In genomic region chr11:55608524-55608920, GRCm38 (mm10) we compare ENCODE assay signal across 12 mouse cellular contexts. TPM values are rescaled to one million over a fixed set of nuclear protein-coding genes. Genes with fewer than 3 reads are reported as not detected.
A peak's percentile ranks its signal among the peaks of the same experiment; 100 is the strongest.
DNase-seq lines count a peak whose midpoint lies in the region; ATAC-seq and TF ChIP-seq lines count a peak whose summit lies in the region.
"Had no signal": no experiment of that assay in that cellular context is flagged by ENCODE, and none has a peak within 500 bp of the region (broad histone marks: within the 10 kb centered on the region; RNA-seq: fewer than 3 reads in every experiment).

No protein-coding gene starts in this region.

- H3K4me3 ChIP-seq in layer of hippocampus, adult 2 months, result peak overlapping the region; percentile 41; the same call in 1 of the 2 replicates
- no peak overlapping the region for H3K4me3 ChIP-seq in embryonic facial prominence, embryonic 14.5 days (ENCODE audit: low read depth, low read length)
- H3K4me3 ChIP-seq in limb, embryonic 10.5 days, result no peak overlapping the region

- DNase-seq in layer of hippocampus, adult 2 months (ENCODE audit: low spot score in 2 of 2), result no peak
- no peak for DNase-seq in layer of hippocampus, adult 8-10 months (ENCODE audit: low spot score in 2 of 2)
- no peak for DNase-seq in embryonic facial prominence, embryonic 14.5 days (ENCODE audit: low spot score)
- DNase-seq in limb, embryonic 10.5 days (ENCODE audit: low spot score), result peak; percentile 29
- DNase-seq in retina, embryonic 14.5 days (ENCODE audit: low spot score), result peak; percentile 35
- DNase-seq in kidney, adult 11 months, result no peak
- no peak for DNase-seq in T-cell, adult 2 months (ENCODE audit: low spot score)
- no peak for DNase-seq in kidney, adult 18-20 months
- DNase-seq: layer of hippocampus, postnatal 36 days had no signal

- H3K36me3 ChIP-seq in embryonic facial prominence, embryonic 14.5 days (ENCODE audit: control insufficient read depth, insufficient read depth, low read length), result no peaks in the 10 kb centered on the region
- H3K36me3 ChIP-seq in limb, embryonic 10.5 days, result no peaks in the 10 kb centered on the region

- H3K4me1 ChIP-seq in embryonic facial prominence, embryonic 14.5 days (ENCODE audit: control insufficient read depth, insufficient read depth, low read length), result no peaks in the 10 kb centered on the region
- 0 out of 2 replicates have a peak, but pooled peaks cover 5% of the 10 kb centered on the region for H3K4me1 ChIP-seq in limb, embryonic 10.5 days

- TF ChIP-seq CTCF in layer of hippocampus, adult 2 months (conservative IDR thresholded peaks at IDR 0.05), result no peak

- H3K9me3 ChIP-seq in embryonic facial prominence, embryonic 14.5 days (ENCODE audit: control insufficient read depth, low read length), result no peaks in the 10 kb centered on the region
- H3K9me3 ChIP-seq in limb, embryonic 10.5 days (replicated peaks), result no peaks in the 10 kb centered on the region

- peak overlapping the region; percentile 12; the same call in 1 of the 2 replicates for H3K4me2 ChIP-seq in embryonic facial prominence, embryonic 14.5 days (ENCODE audit: low read depth, low read length)
- H3K4me2 ChIP-seq: lung, embryonic 14.5 days had no signal

- H3K9ac ChIP-seq in embryonic facial prominence, embryonic 14.5 days (ENCODE audit: low read depth, low read length), result no peak overlapping the region
- H3K9ac ChIP-seq: lung, embryonic 14.5 days had no signal

- ATAC-seq in embryonic facial prominence, embryonic 14.5 days (ENCODE audit: low read depth), result no peak

- H3K27me3 ChIP-seq in embryonic facial prominence, embryonic 14.5 days (replicated peaks; ENCODE audit: control insufficient read depth, insufficient read depth, low read length), result peaks cover 22% of the 10 kb centered on the region
- H3K27me3 ChIP-seq in limb, embryonic 10.5 days (ENCODE audit: low read depth, poor library complexity, severe bottlenecking), result peaks cover 28% of the 10 kb centered on the region

- H3K27ac ChIP-seq in layer of hippocampus, adult 2 months, result no peak overlapping the region
- no peak overlapping the region for H3K27ac ChIP-seq in embryonic facial prominence, embryonic 14.5 days (replicated peaks; ENCODE audit: low read depth, low read length)
- no peak overlapping the region for H3K27ac ChIP-seq in limb, embryonic 10.5 days

- WGBS in embryonic facial prominence, embryonic 14.5 days, result 3% methylated on average over 12 of the region's 12 CpGs
- WGBS in limb, embryonic 10.5 days, result 3% methylated on average over 12 of the region's 12 CpGs

RNA-seq across cellular contexts. Expression of gene Glra1, which starts 0.5 kb away (rescaled TPM):
- total RNA-seq in layer of hippocampus, adult 2 months (2021), result under 1 TPM in 1 of 2 experiments, not detected in 1; 0.29 TPM
- under 1 TPM; 0.29 to 0.58 (median 0.51) TPM for total RNA-seq in layer of hippocampus, adult 8-10 months (2022)
- not detected in 2 replicates for polyA plus RNA-seq in embryonic facial prominence, embryonic 14.5 days (2014; fragmentation: Nextera tagmentation; extraction: Ambion mirVana)
- polyA plus RNA-seq in limb, embryonic 10.5 days (2016; fragmentation: Nextera tagmentation; extraction: Ambion mirVana), result not detected in 2 replicates
- total RNA-seq: common myeloid progenitor, adult 5-6 weeks; gastrocnemius, postnatal 4 days had no signal
- polyA plus RNA-seq: lung, embryonic 14.5 days had no signal

Comparison
In these comparisons a context has a peak if more than half of its experiments do, and no peak if none do; other contexts are left out.
1. DNase-seq: peak in limb, embryonic 10.5 days (single experiment) and retina, embryonic 14.5 days (single experiment); none in layer of hippocampus, adult 2 months (0 of 2), layer of hippocampus, adult 8-10 months (0 of 2), embryonic facial prominence, embryonic 14.5 days (single experiment), kidney, adult 11 months (single experiment), T-cell, adult 2 months (single experiment) and kidney, adult 18-20 months (single experiment).